Mouse (Mus musculus): ENCODE results near the gene Krt4. TPM values are rescaled to one million over a fixed set of nuclear protein-coding genes. Genes with fewer than 3 reads are reported as not detected.

Krt4 gene
- polyA plus RNA-seq, 1 experiment = 1.1 TPM

DNA sequence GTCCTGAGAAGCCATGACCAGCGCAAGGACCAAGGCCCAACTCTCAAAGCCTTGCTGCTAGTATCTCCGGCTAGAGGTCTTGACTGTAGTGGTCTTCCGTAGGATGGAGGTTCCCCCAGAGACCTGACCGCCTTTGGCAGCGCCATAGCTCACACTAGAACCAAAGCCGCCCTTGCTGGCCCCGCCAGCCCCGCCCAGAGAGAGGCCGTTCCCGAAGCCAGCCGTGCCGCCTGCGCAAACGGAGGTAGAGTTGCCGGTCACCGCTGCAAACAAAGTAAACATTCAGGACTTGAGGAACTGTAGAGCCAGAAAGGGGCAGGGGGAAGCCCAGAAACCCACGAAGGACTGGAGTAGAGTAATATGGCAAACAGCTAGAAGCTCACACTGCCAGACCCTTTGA lies 5.1 kb upstream of the Krt4 start:
- H3K4me3 ChIP-seq (ENCODE audit: control insufficient read depth, insufficient read depth, low read length) = no peak overlapping the region
- H3K27ac ChIP-seq (ENCODE audit: control insufficient read depth, insufficient read depth, low read length) = no peak overlapping the region
- DNase-seq = no peak
- TF ChIP-seq POLR2A (IDR thresholded peaks at IDR 0.05; ENCODE audit: control insufficient read depth, extremely low read depth, insufficient read depth, low read length, poor library complexity) (no peak), CTCF (IDR thresholded peaks at IDR 0.05; ENCODE audit: borderline replicate concordance, control insufficient read depth, extremely low read depth, insufficient read depth, low read length, poor library complexity) (no peak)
- H3K4me1 ChIP-seq (replicated peaks; ENCODE audit: control insufficient read depth, insufficient read depth, low read length) = no peaks in the 10 kb centered on the region
- WGBS = 5% methylated on average over 17 of the region's 17 CpGs
- no peaks in the 10 kb centered on the region for H3K36me3 ChIP-seq (ENCODE audit: control insufficient read depth, insufficient read depth, low read length)
- H3K27me3 ChIP-seq (ENCODE audit: control insufficient read depth, insufficient read depth, low read length) = peaks cover 5% of the 10 kb centered on the region; the same call in 1 of the 2 replicates

GRCm38 (mm10) chr15:101929087-101929486 lies 4.6 kb upstream of the Krt4 start:
- Histone ChIP-seq H3K27me3 (ENCODE audit: control insufficient read depth, insufficient read depth, low read length) (peaks cover 5% of the 10 kb centered on the region; the same call in 1 of the 2 replicates), H3K36me3 (ENCODE audit: control insufficient read depth, insufficient read depth, low read length) (no peaks in the 10 kb centered on the region), H3K4me1 (replicated peaks; ENCODE audit: control insufficient read depth, insufficient read depth, low read length) (no peaks in the 10 kb centered on the region), H3K27ac (ENCODE audit: control insufficient read depth, insufficient read depth, low read length) (no peak overlapping the region), H3K4me3 (ENCODE audit: control insufficient read depth, insufficient read depth, low read length) (no peak overlapping the region)
- DNase-seq = no peak
- TF ChIP-seq POLR2A (IDR thresholded peaks at IDR 0.05; ENCODE audit: control insufficient read depth, extremely low read depth, insufficient read depth, low read length, poor library complexity) (no peak), CTCF (IDR thresholded peaks at IDR 0.05; ENCODE audit: borderline replicate concordance, control insufficient read depth, extremely low read depth, insufficient read depth, low read length, poor library complexity) (no peak)
- 34% methylated on average over 9 of the region's 9 CpGs for WGBS

DNA sequence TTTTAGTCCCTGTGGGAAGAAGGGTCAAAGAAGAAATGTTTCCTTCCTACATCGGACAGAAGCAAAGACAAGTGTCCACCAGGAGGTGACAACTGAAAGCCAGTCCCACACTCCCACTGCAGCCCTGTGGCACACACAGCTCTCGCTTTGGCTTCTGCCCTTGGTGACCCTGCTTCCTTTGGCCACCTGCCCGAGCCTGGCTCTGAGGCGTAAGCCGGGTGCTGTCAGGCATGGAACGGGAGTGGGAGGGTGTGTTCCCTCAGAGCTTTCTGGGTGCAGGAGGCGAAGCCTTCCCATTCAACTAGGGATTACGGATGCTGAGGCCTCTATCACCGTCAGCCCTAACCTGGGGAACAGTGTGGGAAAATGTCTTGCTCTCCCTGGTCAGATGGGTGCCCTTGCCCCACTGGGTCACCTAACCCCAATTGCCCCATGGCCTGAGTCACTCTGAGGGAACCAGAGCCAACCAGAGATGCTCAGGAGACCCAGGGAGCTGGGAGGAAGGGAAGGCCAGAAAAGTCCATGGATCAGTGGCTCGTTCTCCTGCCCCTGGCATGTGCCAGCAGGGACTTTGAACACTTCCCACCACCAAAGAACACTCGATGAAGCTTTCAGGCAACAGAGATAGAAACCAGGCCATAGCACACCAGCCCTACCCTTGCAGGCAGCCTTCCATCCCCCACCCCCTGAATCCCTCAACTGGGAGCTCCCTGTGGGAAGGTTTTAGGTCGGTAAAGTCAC lies 3.0 kb upstream of the Krt4 start:
- 80% methylated on average over 12 of the region's 12 CpGs for WGBS
- no peak for DNase-seq
- TF ChIP-seq CTCF (IDR thresholded peaks at IDR 0.05; ENCODE audit: borderline replicate concordance, control insufficient read depth, extremely low read depth, insufficient read depth, low read length, poor library complexity) = no peak
- TF ChIP-seq POLR2A (IDR thresholded peaks at IDR 0.05; ENCODE audit: control insufficient read depth, extremely low read depth, insufficient read depth, low read length, poor library complexity) = no peak
- Histone ChIP-seq H3K27ac (ENCODE audit: control insufficient read depth, insufficient read depth, low read length) (no peak overlapping the region), H3K4me1 (replicated peaks; ENCODE audit: control insufficient read depth, insufficient read depth, low read length) (no peaks in the 10 kb centered on the region), H3K4me3 (ENCODE audit: control insufficient read depth, insufficient read depth, low read length) (no peak overlapping the region), H3K36me3 (ENCODE audit: control insufficient read depth, insufficient read depth, low read length) (no peaks in the 10 kb centered on the region), H3K27me3 (ENCODE audit: control insufficient read depth, insufficient read depth, low read length) (peaks cover 5% of the 10 kb centered on the region; the same call in 1 of the 2 replicates)

DNA sequence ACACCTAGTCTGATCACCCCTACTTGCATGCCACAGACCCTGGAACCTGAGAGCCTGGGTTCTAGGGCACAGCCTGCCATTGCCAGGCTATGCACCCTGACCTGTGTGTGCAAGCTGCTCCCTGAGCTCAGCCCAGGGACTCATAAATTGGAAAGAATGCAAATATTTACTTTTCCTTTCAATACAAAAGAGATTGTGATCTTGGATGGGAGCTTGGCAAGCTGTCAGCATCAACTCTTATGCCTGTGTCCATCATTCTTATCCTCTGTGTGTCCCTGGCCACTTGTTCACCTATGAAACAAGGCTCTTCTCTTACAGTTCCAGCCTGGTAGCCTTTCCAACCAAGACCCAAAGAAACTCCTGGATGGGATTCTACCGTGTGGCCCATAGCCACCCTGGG lies 506 bp upstream of the Krt4 start:
- 93% methylated on average over 1 of the region's 1 CpGs for WGBS
- peaks cover 5% of the 10 kb centered on the region; the same call in 1 of the 2 replicates for H3K27me3 ChIP-seq (ENCODE audit: control insufficient read depth, insufficient read depth, low read length)
- no peak for DNase-seq
- H3K36me3 ChIP-seq (ENCODE audit: control insufficient read depth, insufficient read depth, low read length) = no peaks in the 10 kb centered on the region
- no peaks in the 10 kb centered on the region for H3K4me1 ChIP-seq (replicated peaks; ENCODE audit: control insufficient read depth, insufficient read depth, low read length)
- TF ChIP-seq POLR2A (IDR thresholded peaks at IDR 0.05; ENCODE audit: control insufficient read depth, extremely low read depth, insufficient read depth, low read length, poor library complexity) (no peak), CTCF (IDR thresholded peaks at IDR 0.05; ENCODE audit: borderline replicate concordance, control insufficient read depth, extremely low read depth, insufficient read depth, low read length, poor library complexity) (no peak)
- H3K4me3 ChIP-seq (ENCODE audit: control insufficient read depth, insufficient read depth, low read length) = no peak overlapping the region
- no peak overlapping the region for H3K27ac ChIP-seq (ENCODE audit: control insufficient read depth, insufficient read depth, low read length)

GRCm38 (mm10) chr15:101922296-101922695 lies 2.2 kb downstream of the Krt4 start:
- no peak for DNase-seq
- H3K27me3 ChIP-seq (ENCODE audit: control insufficient read depth, insufficient read depth, low read length) = no peaks in the 10 kb centered on the region
- TF ChIP-seq CTCF (IDR thresholded peaks at IDR 0.05; ENCODE audit: borderline replicate concordance, control insufficient read depth, extremely low read depth, insufficient read depth, low read length, poor library complexity) (no peak), POLR2A (IDR thresholded peaks at IDR 0.05; ENCODE audit: control insufficient read depth, extremely low read depth, insufficient read depth, low read length, poor library complexity) (no peak)
- 90% methylated on average over 2 of the region's 2 CpGs for WGBS
- H3K27ac ChIP-seq (ENCODE audit: control insufficient read depth, insufficient read depth, low read length) = no peak overlapping the region
- H3K4me3 ChIP-seq (ENCODE audit: control insufficient read depth, insufficient read depth, low read length) = no peak overlapping the region
- no peaks in the 10 kb centered on the region for H3K36me3 ChIP-seq (ENCODE audit: control insufficient read depth, insufficient read depth, low read length)
- H3K4me1 ChIP-seq (replicated peaks; ENCODE audit: control insufficient read depth, insufficient read depth, low read length) = no peaks in the 10 kb centered on the region

DNA sequence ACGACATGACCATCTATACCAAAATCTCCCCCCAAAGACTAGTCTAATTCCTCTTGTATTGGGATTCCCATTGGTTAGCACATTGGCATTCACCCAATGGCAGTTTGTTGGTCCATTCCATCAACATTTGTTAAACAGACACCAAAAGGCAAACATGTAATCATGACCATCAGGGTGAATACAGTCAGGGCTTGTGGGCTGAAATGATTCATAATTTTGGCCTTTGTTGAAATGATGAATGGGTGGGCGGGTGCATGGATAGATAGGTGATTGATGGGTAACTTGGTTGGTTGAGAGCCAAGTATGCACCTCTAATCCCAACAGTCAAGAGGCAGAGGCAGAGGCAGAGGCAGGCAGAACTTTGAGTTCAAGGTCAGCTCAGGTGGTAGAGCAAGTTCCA lies 8.5 kb downstream of the Krt4 start:
- no peaks in the 10 kb centered on the region for H3K36me3 ChIP-seq (ENCODE audit: control insufficient read depth, insufficient read depth, low read length)

More for the DNA sequence above, 8.5 kb downstream of the Krt4 start:
- WGBS = 78% methylated on average over 2 of the region's 2 CpGs
- no peak overlapping the region for H3K4me3 ChIP-seq (ENCODE audit: control insufficient read depth, insufficient read depth, low read length)
- DNase-seq = no peak
- no peak for TF ChIP-seq CTCF (IDR thresholded peaks at IDR 0.05; ENCODE audit: borderline replicate concordance, control insufficient read depth, extremely low read depth, insufficient read depth, low read length, poor library complexity)
- no peak for TF ChIP-seq POLR2A (IDR thresholded peaks at IDR 0.05; ENCODE audit: control insufficient read depth, extremely low read depth, insufficient read depth, low read length, poor library complexity)
- no peak overlapping the region for H3K27ac ChIP-seq (ENCODE audit: control insufficient read depth, insufficient read depth, low read length)
- H3K4me1 ChIP-seq (replicated peaks; ENCODE audit: control insufficient read depth, insufficient read depth, low read length) = no peaks in the 10 kb centered on the region
- H3K27me3 ChIP-seq (ENCODE audit: control insufficient read depth, insufficient read depth, low read length) = no peaks in the 10 kb centered on the region
